Mouse (Mus musculus) embryonic facial prominence, embryonic 12.5 days (tissue): ENCODE data around the gene Kdm2b. TPM values are rescaled to one million over a fixed set of nuclear protein-coding genes. Genes with fewer than 3 reads are reported as not detected.

Experiments
- ATAC-seq: fragments of 200-750 bp; cut with Nextera tagmentation; 2 replicates; pipeline ENCODE4 v1.8.0; 2017; ENCODE audit not compliant: insufficient number of reproducible peaks, insufficient read depth, low FRiP score, low TSS enrichment
- H3K27ac ChIP-seq: fragments of 300-500 bp; sonication (generic); 2 replicates; pipeline ENCODE4 v1.5.1; 2016; ENCODE audit warnings: mild to moderate bottlenecking
- H3K27me3 ChIP-seq: fragments of 300-500 bp; sonication (generic); 2 replicates; pipeline ENCODE4 v1.6.1; 2016; ENCODE audit warnings: mild to moderate bottlenecking, moderate library complexity
- H3K36me3 ChIP-seq: fragments of 300-500 bp; sonication (generic); 2 replicates; pipeline ENCODE4 v1.6.1; 2016; ENCODE audit warnings: mild to moderate bottlenecking
- H3K4me1 ChIP-seq: fragments of 300-500 bp; sonication (generic); 2 replicates; pipeline ENCODE4 v1.6.1; 2016
- H3K4me2 ChIP-seq: fragments of 300-500 bp; sonication (generic); replicated peaks from 2 replicates; pipeline ENCODE4 v1.6.1; 2016; ENCODE audit warnings: mild to moderate bottlenecking, moderate library complexity
- H3K4me3 ChIP-seq: fragments of 300-500 bp; sonication (generic); 2 replicates; pipeline ENCODE4 v1.5.1; 2016; ENCODE audit warnings: mild to moderate bottlenecking
- H3K9ac ChIP-seq: fragments of 300-500 bp; sonication (generic); 2 replicates; pipeline ENCODE4 v1.6.1; 2016; ENCODE audit warnings: mild to moderate bottlenecking, moderate library complexity
- H3K9me3 ChIP-seq: fragments of 300-500 bp; sonication (generic); 2 replicates; pipeline ENCODE4 v1.6.1; 2016; ENCODE audit warnings: mild to moderate bottlenecking, moderate library complexity
- WGBS: fragments of 180-500 bp; shearing (Covaris S2); methylation state at CpG from one replicate; pipeline ENCODE4 v1.1.7; 2016; 5-methylcytosine and 5-hydroxymethylcytosine counted together
- polyA plus RNA-seq: library from polyadenylated mRNA; unstranded; fragments of >200 nt; fragmentation: Nextera tagmentation; extraction: Ambion mirVana; gene quantifications from 2 replicates; pipeline ENCODE4 v1.2.1, GENCODE M21; 2016

Gene Kdm2b
- polyA plus RNA-seq, 1 experiment from 2014 or later, result 84.4 TPM

GRCm38 (mm10) chr5:123009873-123010272 lies 20.2 kb upstream of the Kdm2b start:
- Histone ChIP-seq H3K4me3 (no peak overlapping the region), H3K36me3 (no peaks in the 10 kb centered on the region), H3K9ac (no peak overlapping the region), H3K27me3 (no peaks in the 10 kb centered on the region), H3K4me2 (no peak overlapping the region), H3K27ac (no peak overlapping the region), H3K9me3 (no peaks in the 10 kb centered on the region), H3K4me1 (no peaks in the 10 kb centered on the region)
- no peak for ATAC-seq
- 80% methylated on average over 11 of the region's 11 CpGs for WGBS

GRCm38 (mm10) chr5:123008877-123009493 lies 19.4 kb upstream of the Kdm2b start:
- Histone ChIP-seq H3K9me3 (no peaks in the 10 kb centered on the region), H3K36me3 (no peaks in the 10 kb centered on the region), H3K9ac (no peak overlapping the region), H3K27ac (no peak overlapping the region), H3K4me3 (no peak overlapping the region), H3K4me1 (no peaks in the 10 kb centered on the region), H3K4me2 (no peak overlapping the region), H3K27me3 (no peaks in the 10 kb centered on the region)
- WGBS, result 70% methylated on average over 7 of the region's 7 CpGs
- ATAC-seq, result no peak

DNA sequence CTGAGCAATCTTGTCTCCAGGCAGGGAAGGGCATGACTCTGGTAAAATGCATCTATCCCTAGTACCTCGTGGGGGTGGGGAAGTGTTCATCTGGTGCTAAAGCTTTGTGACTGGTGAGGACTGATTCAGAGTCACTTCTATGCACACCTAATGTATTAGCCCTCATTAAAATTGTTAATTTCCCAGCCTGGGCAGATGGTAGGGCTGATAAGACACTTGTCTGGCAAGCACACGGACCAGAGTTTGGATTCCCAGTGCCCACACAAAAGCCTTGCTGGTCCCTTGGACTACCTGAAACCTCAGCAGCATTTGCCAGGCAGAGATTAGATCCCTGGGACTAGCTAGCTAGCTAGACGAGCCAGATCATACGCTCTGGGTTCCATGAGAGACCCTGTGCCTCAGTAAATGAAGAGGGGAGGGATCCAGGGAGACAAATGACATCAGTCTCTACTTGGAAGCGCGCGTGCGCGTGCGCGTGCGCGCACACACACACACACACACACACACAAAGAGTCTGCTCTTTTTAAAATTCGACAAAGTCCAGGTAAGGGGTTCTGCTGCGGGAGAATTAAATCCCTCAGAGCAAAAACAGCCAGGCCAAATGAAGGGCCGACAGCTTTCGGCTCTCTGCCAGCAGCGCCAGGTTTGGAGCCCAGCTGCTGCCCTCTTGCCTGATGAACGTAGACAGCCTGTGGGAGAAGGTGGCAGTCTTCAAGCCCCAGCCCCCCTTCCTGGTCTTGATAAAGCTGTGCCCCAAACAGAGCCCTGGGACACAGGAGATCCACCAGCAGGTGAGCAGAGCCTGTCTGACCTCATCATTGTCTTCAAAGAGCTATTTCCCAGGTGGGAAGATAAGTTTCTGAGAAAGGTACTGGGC lies 16.3 kb upstream of the Kdm2b start:
- no peak overlapping the region for H3K9ac ChIP-seq
- no peak for ATAC-seq
- no peaks in the 10 kb centered on the region for H3K36me3 ChIP-seq
- 62% methylated on average over 19 of the region's 19 CpGs for WGBS
- no peaks in the 10 kb centered on the region for H3K9me3 ChIP-seq
- H3K27me3 ChIP-seq, result no peaks in the 10 kb centered on the region
- H3K4me3 ChIP-seq, result no peak overlapping the region
- no peak overlapping the region for H3K4me2 ChIP-seq
- H3K27ac ChIP-seq, result no peak overlapping the region
- no peaks in the 10 kb centered on the region for H3K4me1 ChIP-seq

- Histone ChIP-seq H3K4me1 (no peaks in the 10 kb centered on the region), H3K4me3 (no peak overlapping the region), H3K27me3 (no peaks in the 10 kb centered on the region), H3K4me2 (no peak overlapping the region), H3K36me3 (no peaks in the 10 kb centered on the region), H3K9me3 (no peaks in the 10 kb centered on the region), H3K27ac (no peak overlapping the region), H3K9ac (no peak overlapping the region)
- no peak for ATAC-seq
- whole genome bisulfite sequencing, result 78% methylated on average over 1 of the region's 1 CpGs
Observed at GRCm38 (mm10) chr5:123000901-123001300, 11.3 kb upstream of the Kdm2b start.

DNA sequence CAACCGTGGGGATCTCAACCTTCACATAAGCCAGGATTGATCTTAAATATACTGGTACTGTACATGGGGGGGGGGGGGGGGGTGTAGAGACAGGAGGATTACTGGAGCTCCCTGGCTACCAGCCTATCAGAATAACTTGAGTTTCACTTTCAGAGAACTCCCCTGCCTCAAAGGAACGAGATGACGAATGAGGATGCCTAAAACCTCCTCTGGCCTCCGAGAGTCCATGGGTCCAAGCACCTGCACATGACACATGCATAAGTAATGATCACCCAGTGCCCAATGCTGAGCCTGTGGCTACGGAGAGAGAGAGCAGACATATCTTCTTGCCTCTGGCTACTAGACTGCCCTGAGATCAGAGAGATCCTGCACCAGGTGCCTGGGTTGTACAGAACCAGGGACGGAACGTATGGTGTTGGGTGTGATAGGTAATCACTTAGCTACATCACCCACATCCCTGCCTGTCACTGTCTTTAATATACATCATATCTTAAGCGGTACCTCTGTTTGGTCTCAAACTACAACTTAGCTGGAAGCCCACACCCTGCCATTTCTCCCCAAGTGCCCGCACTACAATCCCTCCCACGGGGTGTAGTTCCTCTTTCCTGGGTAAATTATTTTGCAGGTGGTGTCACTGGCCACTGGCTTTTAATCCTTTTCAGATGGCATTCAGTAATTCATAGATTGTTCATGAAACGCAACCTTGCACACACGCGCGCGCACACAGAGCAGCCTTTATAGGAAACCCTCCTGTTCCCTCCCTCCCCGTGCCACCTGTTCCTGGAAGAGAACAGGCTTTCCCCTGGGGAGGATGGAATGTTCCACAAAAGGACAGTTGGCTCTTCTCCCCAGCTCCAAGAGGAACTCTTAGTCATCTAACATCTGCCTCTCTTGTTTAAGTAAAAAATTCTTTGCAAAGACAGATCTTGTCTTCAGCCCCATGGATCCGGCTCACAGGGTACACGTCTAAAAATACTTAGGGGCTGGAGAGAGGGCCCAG lies 7.9 kb upstream of the Kdm2b start:
- 84% methylated on average over 18 of the region's 18 CpGs for WGBS
- Histone ChIP-seq H3K9me3 (no peaks in the 10 kb centered on the region), H3K36me3 (no peaks in the 10 kb centered on the region), H3K27ac (no peak overlapping the region), H3K4me2 (no peak overlapping the region), H3K4me3 (no peak overlapping the region), H3K27me3 (no peaks in the 10 kb centered on the region), H3K9ac (no peak overlapping the region), H3K4me1 (peaks cover 8% of the 10 kb centered on the region; the same call in 1 of the 2 replicates)
- ATAC-seq, result no peak

GRCm38 (mm10) chr5:122994910-122995309 lies 5.3 kb upstream of the Kdm2b start:
- no peaks in the 10 kb centered on the region for H3K27me3 ChIP-seq
- no peaks in the 10 kb centered on the region for H3K9me3 ChIP-seq
- WGBS, result 3% methylated on average over 1 of the region's 1 CpGs
- H3K27ac ChIP-seq, result peak overlapping the region; percentile 73
- H3K4me1 ChIP-seq, result peaks cover 28% of the 10 kb centered on the region
- H3K9ac ChIP-seq, result no peak overlapping the region
- H3K4me2 ChIP-seq, result peak overlapping the region; percentile 22
- no peak for ATAC-seq
- no peaks in the 10 kb centered on the region for H3K36me3 ChIP-seq
- no peak overlapping the region for H3K4me3 ChIP-seq

GRCm38 (mm10) chr5:122994303-122994846 lies 4.8 kb upstream of the Kdm2b start:
- H3K27me3 ChIP-seq, result no peaks in the 10 kb centered on the region
- no peaks in the 10 kb centered on the region for H3K9me3 ChIP-seq
- peak; percentile 84; the same call in 1 of the 2 replicates for ATAC-seq
- peak overlapping the region; percentile 22 for H3K4me2 ChIP-seq
- WGBS, result 8% methylated on average over 5 of the region's 5 CpGs
- H3K36me3 ChIP-seq, result no peaks in the 10 kb centered on the region
- H3K4me3 ChIP-seq, result no peak overlapping the region
- H3K4me1 ChIP-seq, result peaks cover 31% of the 10 kb centered on the region
- H3K9ac ChIP-seq, result no peak overlapping the region
- peak overlapping the region; percentile 73; the same call in 1 of the 2 replicates for H3K27ac ChIP-seq

- no peak for ATAC-seq
- H3K27me3 ChIP-seq, result no peaks in the 10 kb centered on the region
- no peaks in the 10 kb centered on the region for H3K9me3 ChIP-seq
- peaks cover 31% of the 10 kb centered on the region for H3K4me1 ChIP-seq
- 0 out of 2 replicates have a peak overlapping the region, but pooled peaks have one; percentile 30 for H3K27ac ChIP-seq
- H3K4me3 ChIP-seq, result no peak overlapping the region
- H3K36me3 ChIP-seq, result no peaks in the 10 kb centered on the region
- peak overlapping the region; percentile 16 for H3K4me2 ChIP-seq
- 27% methylated on average over 2 of the region's 2 CpGs for WGBS
- no peak overlapping the region for H3K9ac ChIP-seq
Observed at GRCm38 (mm10) chr5:122993811-122994210, 4.2 kb upstream of the Kdm2b start.

- Histone ChIP-seq H3K27me3 (0 out of 2 replicates have a peak, but pooled peaks cover 4% of the 10 kb centered on the region), H3K4me3 (no peak overlapping the region), H3K27ac (no peak overlapping the region), H3K4me1 (peaks cover 46% of the 10 kb centered on the region), H3K9me3 (no peaks in the 10 kb centered on the region), H3K4me2 (peak overlapping the region; percentile 99; the same call in 1 of the 2 replicates), H3K9ac (no peak overlapping the region), H3K36me3 (no peaks in the 10 kb centered on the region)
- ATAC-seq, result no peak
- WGBS, result 31% methylated on average over 5 of the region's 5 CpGs
Observed at GRCm38 (mm10) chr5:122991350-122992004, 1.9 kb upstream of the Kdm2b start.

DNA sequence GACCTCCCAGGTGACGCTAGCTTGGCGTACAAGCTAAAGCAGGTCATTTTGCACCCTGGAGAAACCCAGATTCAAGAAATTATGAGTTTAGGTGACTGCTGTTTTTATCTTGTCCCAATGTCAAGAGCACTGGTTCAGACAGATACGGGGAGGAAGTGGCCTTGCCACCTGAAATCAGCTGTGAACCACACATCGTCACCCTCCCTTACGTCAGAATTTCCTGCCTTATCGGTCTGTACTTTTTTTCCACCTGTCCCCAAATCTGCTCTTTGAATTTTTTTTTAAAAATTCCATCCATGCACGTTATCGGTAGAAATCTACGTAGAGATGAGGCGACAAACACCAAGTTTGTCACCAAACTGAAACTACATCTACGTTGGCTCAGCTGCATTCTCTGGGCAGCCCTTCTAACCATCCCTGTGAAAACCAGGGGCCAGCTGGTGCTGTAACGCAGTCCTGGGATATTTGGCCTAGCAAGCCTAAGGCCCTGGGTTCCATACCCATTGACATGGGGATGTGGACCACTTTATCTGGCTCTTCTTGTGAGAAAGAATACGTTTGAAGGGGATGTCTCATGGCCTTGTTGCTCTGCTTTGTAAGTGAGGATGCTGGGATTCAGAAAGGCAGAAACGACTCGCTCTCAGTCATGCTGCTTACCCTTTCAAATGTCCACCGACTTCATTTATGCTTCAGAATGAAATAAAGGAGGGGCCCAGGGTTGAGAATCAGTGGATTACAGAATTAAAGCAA lies 963 bp upstream of the Kdm2b start:
- Histone ChIP-seq H3K36me3 (no peaks in the 10 kb centered on the region), H3K27ac (peak overlapping the region; percentile 88; the same call in 1 of the 2 replicates), H3K27me3 (0 out of 2 replicates have a peak, but pooled peaks cover 4% of the 10 kb centered on the region), H3K4me2 (peak overlapping the region; percentile 99), H3K4me3 (peak overlapping the region; percentile 73; the same call in 1 of the 2 replicates), H3K9me3 (no peaks in the 10 kb centered on the region), H3K9ac (peak overlapping the region; percentile 75), H3K4me1 (peaks cover 52% of the 10 kb centered on the region)
- 18% methylated on average over 16 of the region's 16 CpGs for WGBS
- no peak for ATAC-seq
